Mouse (Mus musculus) liver, adult 2 months (tissue): Measurements from ENCODE around the gene Atp13a4. TPM values are rescaled to one million over a fixed set of nuclear protein-coding genes. Genes with fewer than 3 reads are reported as not detected.

Experiments used
- DNase-seq: peaks from one replicate; pipeline ENCODE4 v3.0.0-alpha.2; 2011; ENCODE audit warnings: low read depth, low spot score; ENCODE audit errors: extremely low read depth
- H3K27ac ChIP-seq: fragments of 200-500 bp; replicated peaks from 2 replicates; pipeline ENCODE4 v1.5.1; 2012; ENCODE audit warnings: low read depth, mild to moderate bottlenecking, control low read depth, inconsistent platforms, low read length; ENCODE audit not compliant: insufficient read depth
- H3K27me3 ChIP-seq: fragments of 200-500 bp; 2 replicates; pipeline ENCODE4 v1.6.1; 2012; ENCODE audit warnings: mild to moderate bottlenecking, moderate library complexity, low read length, inconsistent platforms; ENCODE audit not compliant: control insufficient read depth, insufficient read depth
- H3K36me3 ChIP-seq: fragments of 200-500 bp; 2 replicates; pipeline ENCODE4 v1.6.1; 2012; ENCODE audit warnings: low read length, inconsistent platforms; ENCODE audit not compliant: control insufficient read depth, insufficient read depth
- H3K4me1 ChIP-seq: fragments of 200-500 bp; 2 replicates; pipeline ENCODE4 v1.6.1; 2011; ENCODE audit warnings: low read length; ENCODE audit not compliant: control insufficient read depth, insufficient read depth
- H3K4me3 ChIP-seq: fragments of 200-500 bp; 2 replicates; pipeline ENCODE4 v1.5.1; 2011; ENCODE audit warnings: low read depth, mild to moderate bottlenecking, control low read depth, low read length, moderate library complexity; ENCODE audit not compliant: insufficient read depth
- H3K79me2 ChIP-seq: fragments of 200-500 bp; 2 replicates; pipeline ENCODE4 v1.6.1; 2012; ENCODE audit warnings: inconsistent platforms, mild to moderate bottlenecking, low read length, moderate library complexity; ENCODE audit not compliant: control insufficient read depth, insufficient read depth
- H3K9ac ChIP-seq: fragments of 200-500 bp; 2 replicates; pipeline ENCODE4 v1.6.1; 2012; ENCODE audit warnings: low read depth, mild to moderate bottlenecking, control low read depth, inconsistent platforms, low read length
- CTCF ChIP-seq: fragments of 200-500 bp; IDR thresholded peaks from 2 replicates; pipeline ENCODE4 v1.5.1; 2011; ENCODE audit warnings: low read depth, low read length, control low read depth
- POLR2A ChIP-seq: fragments of 200-500 bp; IDR thresholded peaks from 2 replicates; pipeline ENCODE4 v1.6.1; 2011; ENCODE audit warnings: low read length, control low read depth; ENCODE audit not compliant: insufficient read depth; ENCODE audit errors: extremely low read depth
- whole genome bisulfite sequencing: fragments of 180-500 bp; shearing (Covaris S2); methylation state at CpG from one replicate; pipeline ENCODE4 v1.1.7; 2018; 5-methylcytosine and 5-hydroxymethylcytosine counted together
- polyA plus RNA-seq: library from polyadenylated mRNA; depleted of rRNA; stranded (reverse); fragments of >200 nt; gene quantifications from 2 replicates; pipeline ENCODE4 v1.2.3, GENCODE M21; 2012
- total RNA-seq: library from RNA; depleted of rRNA; stranded (reverse); fragments of >200 nt; gene quantifications from 2 replicates; pipeline ENCODE4 v1.2.3, GENCODE M21; 2014

Gene Atp13a4
- total and polyA plus RNA-seq, 2 experiments, result not detected

DNA sequence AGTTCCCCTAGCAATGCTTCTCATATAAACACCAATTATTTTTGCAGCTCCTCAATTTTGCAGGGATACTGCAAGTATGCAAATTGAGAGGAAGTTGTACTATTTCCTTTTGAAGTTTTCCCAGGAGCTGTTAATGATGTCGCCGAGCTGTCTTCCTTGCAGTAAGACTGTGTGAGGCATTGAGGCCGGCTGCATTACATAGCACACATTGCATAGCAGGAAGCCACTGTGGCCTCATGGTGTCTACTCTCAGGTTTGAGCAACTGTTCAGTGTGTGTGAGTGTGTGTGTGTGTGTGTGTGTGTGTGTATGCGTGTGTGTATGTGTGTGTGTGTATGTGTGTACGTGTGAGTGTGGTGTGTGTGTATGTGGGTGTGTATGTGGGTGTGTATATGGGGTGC lies 106.6 kb downstream of the Atp13a4 start:
- Histone ChIP-seq H3K4me3 (no peak overlapping the region), H3K9ac (no peak overlapping the region), H3K36me3 (no peaks in the 10 kb centered on the region), H3K79me2 (no peaks in the 10 kb centered on the region), H3K27me3 (no peaks in the 10 kb centered on the region), H3K4me1 (no peaks in the 10 kb centered on the region), H3K27ac (no peak overlapping the region)
- 78% methylated on average over 5 of the region's 5 CpGs for WGBS
- DNase-seq, result no peak
- no peak for TF ChIP-seq CTCF
- TF ChIP-seq POLR2A, result no peak

DNA sequence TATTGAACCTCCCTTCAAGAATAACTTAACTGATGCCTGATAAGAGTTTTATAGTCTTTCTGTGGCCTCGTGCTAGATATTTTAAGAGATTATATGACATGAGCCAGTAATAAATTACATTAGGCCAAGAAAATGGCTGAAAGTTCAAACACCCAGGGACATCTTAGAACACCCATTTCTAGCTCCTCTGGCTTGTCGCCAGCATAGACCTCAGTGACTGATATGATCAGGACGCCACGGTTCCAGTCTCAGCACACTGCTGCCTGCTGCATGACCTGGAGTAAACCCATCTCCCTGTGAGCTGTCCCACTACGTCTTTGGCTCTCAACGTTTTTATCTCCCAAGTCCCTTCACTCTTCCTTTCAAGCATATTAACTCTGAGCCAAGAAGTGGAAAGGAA lies 108.9 kb downstream of the Atp13a4 start:
- no peaks in the 10 kb centered on the region for H3K36me3 ChIP-seq
- H3K9ac ChIP-seq, result no peak overlapping the region
- H3K27ac ChIP-seq, result no peak overlapping the region
- H3K4me1 ChIP-seq, result no peaks in the 10 kb centered on the region
- DNase-seq, result no peak
- H3K79me2 ChIP-seq, result no peaks in the 10 kb centered on the region
- no peaks in the 10 kb centered on the region for H3K27me3 ChIP-seq
- no peak overlapping the region for H3K4me3 ChIP-seq
- TF ChIP-seq CTCF (no peak), POLR2A (no peak)
- WGBS, result 65% methylated on average over 6 of the region's 6 CpGs

DNA sequence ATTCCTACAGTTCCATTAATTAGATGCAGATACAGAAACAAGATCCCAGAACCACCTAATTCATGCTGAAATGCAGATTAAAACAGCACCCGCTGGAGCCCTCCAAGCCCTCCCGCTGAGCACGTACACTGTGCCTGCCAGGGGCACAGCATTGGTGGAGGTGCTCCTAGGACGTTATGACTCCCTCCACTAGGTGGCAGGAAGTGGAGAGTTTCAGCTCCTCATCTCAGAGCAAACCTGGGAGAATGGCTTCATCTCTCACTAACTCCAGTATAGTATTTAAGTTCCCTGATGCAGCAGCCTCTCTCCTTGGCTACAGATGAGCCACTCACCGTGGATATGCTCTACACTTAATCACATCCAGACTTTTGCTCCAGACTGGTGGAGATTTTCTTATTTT lies 110.0 kb downstream of the Atp13a4 start:
- no peaks in the 10 kb centered on the region for H3K27me3 ChIP-seq
- WGBS, result 14% methylated on average over 5 of the region's 5 CpGs
- H3K4me1 ChIP-seq, result no peaks in the 10 kb centered on the region
- no peak overlapping the region for H3K4me3 ChIP-seq
- H3K79me2 ChIP-seq, result no peaks in the 10 kb centered on the region
- no peak overlapping the region for H3K27ac ChIP-seq
- DNase-seq, result peak; percentile 12
- no peak overlapping the region for H3K9ac ChIP-seq
- no peaks in the 10 kb centered on the region for H3K36me3 ChIP-seq
- TF ChIP-seq CTCF, result peak; percentile 67
- no peak for TF ChIP-seq POLR2A

DNA sequence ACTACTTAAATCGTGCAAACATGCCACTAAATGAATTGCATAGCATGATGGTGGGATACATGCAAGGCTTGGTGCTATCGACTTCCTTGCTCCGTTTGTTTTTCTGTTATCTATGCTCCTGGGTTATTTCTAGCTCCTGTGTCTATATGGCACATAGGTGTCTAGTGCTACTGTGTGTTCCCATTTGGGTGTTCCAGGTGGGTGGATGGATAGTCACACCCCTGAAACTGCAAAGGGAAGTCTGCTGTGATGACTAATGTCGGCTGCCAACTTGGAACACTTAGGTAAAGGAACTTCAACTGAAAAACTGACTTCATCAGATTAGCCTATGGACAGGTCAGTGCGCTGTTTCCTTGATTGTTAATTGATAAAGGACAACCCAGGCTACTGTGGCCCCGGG lies 129.8 kb downstream of the Atp13a4 start:
- no peak overlapping the region for H3K4me3 ChIP-seq
- H3K4me1 ChIP-seq, result no peaks in the 10 kb centered on the region
- H3K27ac ChIP-seq, result no peak overlapping the region
- no peak for DNase-seq
- H3K36me3 ChIP-seq, result no peaks in the 10 kb centered on the region
- H3K9ac ChIP-seq, result no peak overlapping the region
- H3K27me3 ChIP-seq, result no peaks in the 10 kb centered on the region
- H3K79me2 ChIP-seq, result no peaks in the 10 kb centered on the region
- 82% methylated on average over 6 of the region's 6 CpGs for WGBS
- no peak for TF ChIP-seq CTCF
- no peak for TF ChIP-seq POLR2A

DNA sequence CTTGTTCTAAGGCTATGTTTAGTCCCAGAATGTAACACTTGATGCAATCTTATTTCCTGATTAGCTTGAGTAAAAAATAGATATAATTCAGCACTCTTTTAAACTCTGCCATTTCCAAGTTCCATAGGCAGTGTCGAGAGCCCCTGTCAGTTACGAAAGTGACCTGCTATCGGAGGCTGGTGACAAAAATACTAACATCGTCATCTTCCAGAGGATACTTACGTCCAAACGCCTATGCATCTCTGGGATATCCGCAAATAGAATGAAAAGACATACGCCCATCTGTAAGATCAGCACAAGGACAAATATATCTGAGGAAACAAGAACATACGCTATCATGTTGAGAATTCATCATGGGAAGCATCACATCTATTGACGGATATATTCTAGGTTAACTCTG lies 137.3 kb downstream of the Atp13a4 start:
- Histone ChIP-seq H3K4me3 (no peak overlapping the region), H3K27ac (no peak overlapping the region), H3K4me1 (no peaks in the 10 kb centered on the region), H3K9ac (no peak overlapping the region), H3K79me2 (no peaks in the 10 kb centered on the region), H3K27me3 (no peaks in the 10 kb centered on the region), H3K36me3 (no peaks in the 10 kb centered on the region)
- TF ChIP-seq POLR2A (no peak), CTCF (no peak)
- DNase-seq, result no peak
- WGBS, result 92% methylated on average over 10 of the region's 10 CpGs

DNA sequence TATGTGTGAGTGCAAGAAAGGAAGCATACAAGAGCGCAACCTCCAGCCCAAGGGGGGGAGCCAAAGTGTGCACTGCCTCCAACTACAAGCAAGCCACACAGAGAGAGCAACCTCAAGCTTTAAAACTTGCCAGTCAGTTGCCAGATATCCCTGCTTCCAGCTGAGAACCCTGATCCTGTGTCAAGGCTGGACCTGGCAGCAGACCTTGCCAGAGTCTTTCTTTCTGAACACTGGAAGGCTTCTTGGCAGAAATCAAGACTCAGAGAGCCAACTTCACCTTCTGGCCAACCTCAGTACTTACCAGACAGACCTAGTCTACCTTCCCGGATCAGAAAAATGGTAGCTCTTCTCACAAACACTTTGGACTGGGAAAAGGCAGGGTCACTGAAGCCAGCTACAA lies 145.6 kb downstream of the Atp13a4 start:
- WGBS, result 86% methylated on average over 2 of the region's 2 CpGs
- Histone ChIP-seq H3K27me3 (peaks cover 4% of the 10 kb centered on the region; the same call in 1 of the 2 replicates), H3K79me2 (no peaks in the 10 kb centered on the region), H3K27ac (no peak overlapping the region), H3K36me3 (no peaks in the 10 kb centered on the region), H3K9ac (no peak overlapping the region), H3K4me1 (no peaks in the 10 kb centered on the region), H3K4me3 (no peak overlapping the region)
- no peak for DNase-seq
- no peak for TF ChIP-seq POLR2A
- TF ChIP-seq CTCF, result no peak
